In the genomic region with DNA sequence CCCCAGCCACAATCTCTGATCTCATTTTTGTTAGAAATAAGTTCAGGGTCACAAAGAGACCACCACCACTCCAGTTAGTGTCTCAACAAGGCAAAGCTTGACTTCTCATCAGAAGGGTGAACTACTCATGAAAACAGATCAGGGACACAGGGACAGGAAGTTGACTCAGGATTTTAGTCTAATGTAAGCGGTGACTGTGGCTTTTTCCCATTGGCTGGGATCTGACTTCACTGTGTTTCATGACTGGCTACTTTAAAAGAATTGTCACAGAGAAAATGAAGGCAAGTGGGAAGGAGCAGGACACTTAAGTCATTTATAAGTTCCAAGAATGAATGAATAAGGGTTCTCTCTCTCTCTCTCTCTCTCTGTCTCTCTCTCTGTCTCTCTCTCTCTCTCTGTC, we compare ENCODE assay signal across 23 mouse cellular contexts.
"Had no signal": no experiment of that assay in that cellular context is flagged by ENCODE, and none has a peak within 500 bp of the region (broad histone marks: within the 10 kb centered on the region; RNA-seq: fewer than 3 reads in every experiment).

No protein-coding gene starts in this region.

- DNase-seq: gastrocnemius, adult 2 months; gastrocnemius, postnatal 10 days; gastrocnemius, postnatal 25 days; heart, adult 2 months; heart, postnatal 10 days; heart, postnatal 4 days; kidney, adult 18-20 months; kidney, adult 8-10 months; kidney, postnatal 10 days; kidney, postnatal 25 days; kidney, postnatal 4 days; liver; liver, embryonic 13.5 days had no signal

- H3K27ac ChIP-seq: gastrocnemius, adult 2 months; heart, adult 2 months; hindbrain, embryonic 10.5 days; hindbrain, embryonic 12.5 days; hindbrain, embryonic 14.5 days; intestine, embryonic 15.5 days; layer of hippocampus, adult 2 months; left cerebral cortex, adult 2 months; limb, embryonic 10.5 days; limb, embryonic 12.5 days; liver, embryonic 13.5 days; liver, embryonic 15.5 days had no signal

- H3K9ac ChIP-seq: heart, embryonic 12.5 days; hindbrain, embryonic 12.5 days; hindbrain, embryonic 14.5 days; intestine, embryonic 15.5 days; limb, embryonic 12.5 days; liver, embryonic 13.5 days; liver, embryonic 15.5 days had no signal

- H3K36me3 ChIP-seq: heart, embryonic 12.5 days; hindbrain, embryonic 10.5 days; hindbrain, embryonic 12.5 days; intestine, embryonic 15.5 days; limb, embryonic 10.5 days; limb, embryonic 12.5 days; liver, embryonic 13.5 days; liver, embryonic 15.5 days had no signal

- H3K9me3 ChIP-seq: heart, embryonic 12.5 days; hindbrain, embryonic 10.5 days; hindbrain, embryonic 12.5 days; intestine, embryonic 15.5 days; limb, embryonic 10.5 days; limb, embryonic 12.5 days; liver, embryonic 13.5 days; liver, embryonic 15.5 days had no signal

- H3K27me3 ChIP-seq: heart, embryonic 12.5 days; hindbrain, embryonic 12.5 days; intestine, embryonic 15.5 days; limb, embryonic 12.5 days; liver, embryonic 13.5 days; liver, embryonic 15.5 days had no signal

- H3K4me3 ChIP-seq: gastrocnemius, adult 2 months; heart, adult 2 months; heart, embryonic 12.5 days; hindbrain, embryonic 10.5 days; hindbrain, embryonic 12.5 days; intestine, embryonic 15.5 days; layer of hippocampus, adult 2 months; left cerebral cortex, adult 2 months; limb, embryonic 10.5 days; limb, embryonic 12.5 days; liver, embryonic 13.5 days; liver, embryonic 15.5 days had no signal

- H3K4me1 ChIP-seq: heart, embryonic 12.5 days; hindbrain, embryonic 10.5 days; hindbrain, embryonic 12.5 days; limb, embryonic 10.5 days; limb, embryonic 12.5 days; liver, embryonic 13.5 days; liver, embryonic 15.5 days had no signal
